Mouse (Mus musculus): Measurements from ENCODE around the gene Capn3.

Gene Capn3

DNA sequence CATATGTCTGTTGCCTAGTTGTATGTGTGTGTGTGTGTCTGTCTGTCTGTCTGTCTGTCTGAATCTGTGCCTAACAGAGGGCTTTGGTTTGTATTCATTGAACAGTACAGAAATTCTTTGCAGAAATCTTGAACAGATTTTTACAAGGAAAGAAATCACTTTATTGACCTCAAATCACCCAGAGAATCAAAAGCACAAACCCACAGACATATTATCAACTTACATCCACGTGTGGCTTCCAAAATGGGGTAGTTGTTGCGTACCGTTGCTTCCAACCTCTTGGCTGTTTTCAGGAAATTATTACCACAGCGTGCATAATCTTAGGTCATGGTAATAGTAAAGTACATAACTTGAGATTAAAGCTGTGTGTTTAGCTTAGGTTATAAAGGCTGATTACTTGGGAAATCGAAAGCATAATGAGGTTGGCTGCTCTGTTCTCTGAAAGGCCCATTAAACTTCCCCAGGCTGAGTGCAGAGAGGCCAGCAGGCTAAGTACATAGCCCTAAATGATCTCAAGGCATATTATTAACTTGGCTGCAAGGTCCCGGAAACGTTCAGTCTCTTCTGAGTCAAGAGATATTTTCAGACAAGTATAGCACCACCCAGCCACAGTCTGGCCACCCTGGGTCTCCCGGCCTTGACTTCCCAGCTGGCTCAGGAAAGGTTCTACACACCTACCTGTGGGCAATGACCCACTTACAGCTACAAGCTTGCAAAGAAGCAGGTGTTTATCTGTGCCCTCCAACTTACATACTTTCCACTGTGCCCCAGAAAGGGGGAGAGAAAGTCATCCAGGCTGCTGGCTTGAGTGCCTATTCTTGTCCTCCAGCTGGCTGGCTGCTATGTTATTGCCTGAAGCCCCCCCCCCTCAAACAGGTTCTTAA lies 26.9 kb downstream of the Capn3 start:
- peak; percentile 28 for DNase-seq (ENCODE audit: low read depth)

DNA sequence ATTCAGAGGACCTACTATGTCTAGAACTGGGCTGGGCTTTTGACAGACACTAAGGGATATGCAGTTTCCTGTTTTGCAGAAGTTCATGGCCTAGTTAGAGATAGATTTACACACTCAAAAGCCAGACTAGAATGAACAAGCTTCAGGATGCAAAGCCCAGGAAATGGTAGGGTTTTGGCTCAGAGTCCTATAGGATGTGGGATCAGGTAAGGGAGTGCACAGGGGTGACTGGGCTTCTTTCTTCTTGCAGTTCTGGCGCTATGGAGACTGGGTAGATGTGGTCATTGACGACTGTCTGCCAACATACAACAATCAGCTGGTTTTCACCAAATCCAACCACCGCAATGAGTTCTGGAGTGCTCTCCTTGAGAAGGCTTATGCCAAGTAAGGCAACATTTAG lies 28.4 kb downstream of the Capn3 start:
- peak; percentile 25 for DNase-seq (ENCODE audit: low read depth)

DNA sequence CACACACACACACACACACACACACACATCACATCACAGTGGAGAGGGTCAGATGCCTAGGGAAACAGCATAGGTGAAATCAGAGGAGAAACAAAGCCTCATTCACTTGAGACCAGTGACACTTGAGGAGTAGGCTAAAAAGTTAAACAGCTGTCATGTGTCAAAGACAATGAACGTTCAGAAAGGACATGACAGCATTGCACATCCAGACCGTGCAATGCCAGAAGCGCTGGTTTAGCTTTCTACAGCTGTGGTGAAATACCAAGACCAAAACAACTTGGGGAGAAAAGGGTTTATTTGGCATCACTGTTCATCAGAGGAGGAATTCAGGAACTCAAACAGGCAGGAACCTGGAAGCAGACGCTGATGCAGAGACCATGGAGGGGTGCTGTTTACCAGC lies 37.4 kb downstream of the Capn3 start:
- DNase-seq (ENCODE audit: low read depth) = no peak

DNA sequence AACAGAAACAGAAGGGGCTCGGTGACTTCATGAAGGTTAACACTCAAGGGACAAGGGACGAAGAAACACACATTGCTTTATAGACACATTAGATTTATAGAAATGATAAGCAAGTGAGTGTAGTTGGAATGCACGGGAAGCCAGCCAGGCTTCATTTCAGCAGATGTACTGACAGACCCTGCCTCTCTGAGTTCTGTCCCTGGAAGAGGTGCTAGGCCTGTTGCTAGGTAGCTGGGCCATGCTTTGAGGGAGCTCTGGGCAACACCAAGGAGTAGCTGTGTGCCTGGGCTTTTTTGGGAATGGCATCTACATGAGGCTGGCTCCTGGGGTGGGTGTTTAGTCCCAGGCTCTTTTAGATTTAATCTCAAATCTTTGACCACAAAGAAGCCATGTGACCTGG lies 40.7 kb downstream of the Capn3 start:
- no peak for DNase-seq (ENCODE audit: low read depth)

DNA sequence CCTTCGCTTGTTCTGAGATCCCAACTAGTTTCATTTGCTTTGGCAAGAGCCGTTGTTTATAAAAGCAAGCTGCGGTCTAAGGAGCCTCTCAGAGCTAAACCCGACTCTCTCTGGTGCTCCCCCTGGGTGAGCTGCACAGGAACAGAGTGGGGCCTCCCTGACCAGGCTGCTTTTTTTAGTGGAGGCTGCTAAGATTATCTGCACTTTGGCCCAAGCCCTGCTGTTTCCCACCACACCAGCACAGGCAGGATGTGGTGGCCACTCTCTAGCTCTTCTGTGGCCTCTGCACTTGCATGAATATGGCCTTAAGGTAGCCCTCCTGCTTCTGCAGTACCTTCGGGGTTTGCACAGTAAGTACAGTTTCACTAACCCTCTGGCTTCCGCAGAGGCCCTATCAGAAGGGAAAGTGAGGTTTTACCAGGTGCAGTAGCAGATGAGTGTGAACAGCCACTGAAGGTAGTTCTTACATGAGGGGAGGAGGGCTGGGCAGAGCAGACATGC lies 44.2 kb downstream of the Capn3 start:
- peak; percentile 76 for DNase-seq (ENCODE audit: low read depth)

DNA sequence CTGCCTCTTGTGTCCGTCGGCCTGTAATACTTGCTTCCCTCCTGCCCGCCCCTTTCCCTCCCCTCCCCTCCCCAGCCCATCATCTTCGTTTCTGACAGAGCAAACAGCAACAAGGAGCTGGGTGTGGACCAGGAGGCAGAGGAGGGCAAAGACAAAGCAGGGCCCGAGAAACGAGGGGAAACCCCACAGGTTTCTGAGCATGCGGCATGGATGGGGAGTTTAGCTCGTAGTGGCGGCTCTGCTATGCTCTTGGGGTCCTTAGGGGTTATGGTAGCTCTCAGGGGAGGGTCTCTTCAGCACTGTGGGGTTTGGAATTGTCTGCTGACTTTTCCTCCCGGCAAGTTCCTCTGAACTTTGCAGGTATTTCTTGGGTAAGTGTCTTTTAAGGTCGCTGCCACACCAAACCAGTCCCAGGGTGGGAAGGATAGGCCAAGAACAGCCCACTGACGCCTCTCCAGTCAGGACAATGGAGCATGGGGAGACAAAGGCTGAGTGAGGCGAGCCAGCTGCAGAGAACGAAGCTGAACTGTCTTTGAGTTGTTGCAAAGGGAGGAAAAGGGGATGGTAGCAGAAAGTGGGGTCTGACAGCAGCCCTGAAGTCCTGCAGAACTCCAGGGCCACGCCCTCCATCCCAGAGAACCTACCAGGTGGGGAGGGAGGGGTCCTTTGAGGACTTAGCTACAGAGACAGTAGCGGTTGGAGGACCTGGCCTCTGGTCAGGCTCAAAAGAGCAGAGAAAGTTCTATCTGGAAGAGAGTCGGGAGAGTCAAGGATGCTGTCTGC lies 45.5 kb downstream of the Capn3 start:
- peak; percentile 39 for DNase-seq (ENCODE audit: low read depth)

DNA sequence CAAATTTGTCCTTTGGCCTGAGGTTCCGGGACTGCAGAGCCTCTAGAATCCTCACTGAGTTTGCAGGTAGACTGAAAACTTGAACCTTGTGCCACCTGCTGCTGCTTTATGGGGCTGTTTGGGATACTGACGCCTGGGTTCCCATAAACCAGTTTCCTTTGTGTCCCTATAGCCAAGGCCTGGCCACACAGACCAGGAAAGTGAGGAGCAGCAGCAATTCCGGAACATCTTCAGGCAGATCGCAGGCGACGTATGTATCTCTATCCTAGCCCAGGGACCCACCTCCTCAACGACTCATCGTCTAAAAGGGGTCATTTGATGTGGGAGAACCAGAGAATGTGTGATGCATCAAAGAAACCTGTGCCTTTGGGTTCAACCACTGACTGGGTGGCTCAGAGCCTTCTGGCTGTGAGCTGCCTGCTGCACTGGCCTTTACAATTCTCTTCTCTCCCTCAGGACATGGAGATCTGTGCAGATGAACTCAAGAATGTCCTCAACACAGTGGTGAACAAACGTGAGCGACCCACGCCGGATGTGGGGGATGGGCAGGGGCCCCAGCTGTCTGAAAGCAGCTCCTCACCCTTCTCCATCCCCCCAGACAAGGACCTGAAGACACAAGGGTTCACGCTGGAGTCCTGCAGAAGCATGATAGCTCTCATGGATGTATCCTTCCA lies 46.2 kb downstream of the Capn3 start:
- peak; percentile 69 for DNase-seq (ENCODE audit: low read depth)

DNA sequence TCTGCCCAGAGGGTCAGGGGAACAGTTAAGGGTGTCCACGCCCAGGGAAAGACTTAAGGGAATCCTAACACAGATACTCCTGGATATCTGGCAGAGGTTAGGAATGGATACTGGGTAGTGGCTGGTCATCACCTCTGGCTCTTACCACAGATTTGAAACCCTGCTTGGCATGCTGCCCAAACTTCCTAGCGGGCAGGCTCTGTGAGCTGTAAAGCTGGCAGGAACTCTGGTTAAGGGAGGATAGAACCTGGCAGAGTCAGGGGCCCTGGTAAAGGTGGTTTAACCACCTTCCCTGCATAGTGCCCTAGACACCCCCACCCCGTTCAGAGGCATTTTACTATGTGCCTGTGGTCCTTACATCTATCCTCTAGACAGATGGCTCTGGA lies 46.8 kb downstream of the Capn3 start:
- DNase-seq (ENCODE audit: low read depth) = no peak

DNA sequence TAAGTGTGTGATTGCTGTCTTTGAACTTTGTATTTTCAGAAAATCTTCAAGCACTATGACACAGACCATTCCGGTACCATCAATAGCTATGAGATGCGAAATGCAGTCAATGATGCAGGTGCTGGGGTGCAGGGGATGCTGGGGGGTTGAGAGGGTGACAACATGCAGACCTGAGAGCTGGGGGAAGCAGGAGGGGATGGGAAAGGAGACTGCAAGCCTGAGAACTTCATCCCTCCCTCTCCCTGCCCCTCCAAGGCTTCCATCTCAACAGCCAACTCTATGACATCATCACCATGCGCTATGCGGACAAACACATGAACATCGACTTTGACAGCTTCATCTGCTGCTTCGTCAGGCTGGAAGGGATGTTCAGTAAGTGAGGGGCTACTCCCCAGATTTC lies 47.3 kb downstream of the Capn3 start:
- DNase-seq (ENCODE audit: low read depth) = no peak

DNA sequence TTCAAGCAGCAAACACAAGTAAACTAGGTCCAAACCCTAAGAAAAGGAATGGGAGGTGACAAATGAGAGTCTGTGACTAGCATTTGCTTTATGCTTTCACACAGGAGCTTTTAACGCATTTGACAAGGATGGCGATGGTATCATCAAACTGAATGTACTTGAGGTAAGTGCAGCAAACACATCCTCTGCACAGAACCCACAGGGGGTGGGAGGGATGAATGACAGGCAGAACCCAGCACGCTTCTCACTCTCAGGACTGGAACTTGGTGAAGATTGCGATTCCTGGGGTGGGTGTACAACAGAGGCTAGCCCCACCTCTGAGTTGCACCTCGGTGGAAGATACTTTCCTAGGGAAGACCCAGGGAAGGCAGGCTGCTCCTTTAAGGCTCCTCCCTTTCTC lies 48.2 kb downstream of the Capn3 start:
- peak; percentile 28 for DNase-seq (ENCODE audit: low read depth)

DNA sequence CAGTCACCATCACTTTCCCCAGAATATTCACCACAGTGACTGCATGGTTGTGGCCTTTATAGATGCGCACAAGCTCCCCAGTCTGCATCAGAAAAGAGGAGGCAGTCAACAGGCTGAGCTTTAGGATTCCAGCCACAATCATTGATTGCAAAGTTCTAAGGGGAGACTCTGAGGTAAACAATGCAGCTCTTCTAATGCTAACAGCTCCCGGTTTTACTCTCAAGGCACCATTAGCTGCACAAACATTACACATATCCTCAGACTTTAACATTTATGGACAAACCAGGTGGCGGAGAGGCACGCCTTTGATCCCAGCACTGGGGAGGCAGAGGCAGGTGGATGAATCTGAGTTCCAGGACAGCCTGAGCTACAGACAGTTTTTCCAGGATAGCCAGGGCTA lies 58.4 kb downstream of the Capn3 start:
- no peak for DNase-seq (ENCODE audit: low read depth)

DNA sequence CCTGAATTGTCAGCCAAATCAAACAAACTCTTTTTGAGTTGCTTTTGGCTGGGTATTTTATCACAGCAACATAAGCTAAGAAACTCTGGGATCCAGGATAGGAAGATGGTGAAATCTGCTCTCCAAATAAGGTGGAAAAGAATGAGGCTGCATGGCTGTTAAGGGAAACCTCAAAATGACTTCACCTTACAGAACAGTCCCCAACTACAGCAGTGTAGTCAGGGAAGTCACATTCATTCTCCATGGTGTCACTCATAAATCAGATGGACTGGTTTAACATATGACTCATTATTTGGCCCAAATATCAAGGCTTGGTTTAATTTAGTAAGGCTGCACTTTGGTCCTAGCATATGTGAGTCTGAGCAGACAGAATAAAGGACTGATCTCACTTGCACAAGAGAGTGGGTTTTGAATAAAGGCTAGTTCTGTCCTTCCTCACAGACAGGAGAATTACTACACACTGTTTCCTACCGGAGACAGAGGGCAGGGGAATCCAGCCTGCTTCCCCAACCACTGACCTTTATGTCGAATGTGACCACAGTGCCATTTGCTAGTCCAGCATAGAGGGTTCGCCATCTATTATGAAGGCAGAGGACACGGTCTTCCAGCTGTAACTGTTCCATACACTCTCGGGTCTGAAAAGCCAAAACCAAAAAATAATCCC lies 62.9 kb downstream of the Capn3 start:
- DNase-seq (ENCODE audit: low read depth) = no peak

DNA sequence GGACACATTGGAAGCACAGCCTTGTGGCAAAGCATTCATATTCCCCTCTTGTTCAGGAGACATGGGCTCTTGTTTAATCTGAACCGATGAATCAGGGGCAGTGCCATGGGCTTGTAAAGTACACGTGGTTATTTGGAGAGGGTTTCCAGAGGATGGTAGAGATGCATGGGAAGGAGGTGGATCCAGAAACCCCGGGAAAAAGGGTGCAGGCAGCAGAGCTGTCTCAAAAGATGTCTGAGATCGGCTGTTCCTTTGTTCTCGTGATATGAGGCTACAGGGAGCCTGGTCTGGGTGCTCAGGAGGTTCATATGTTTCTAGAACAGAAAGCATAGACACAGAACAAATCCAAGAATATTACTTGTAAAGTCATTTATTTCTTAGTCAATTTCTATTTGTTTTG lies 71.0 kb downstream of the Capn3 start:
- no peak for DNase-seq (ENCODE audit: low read depth)

DNA sequence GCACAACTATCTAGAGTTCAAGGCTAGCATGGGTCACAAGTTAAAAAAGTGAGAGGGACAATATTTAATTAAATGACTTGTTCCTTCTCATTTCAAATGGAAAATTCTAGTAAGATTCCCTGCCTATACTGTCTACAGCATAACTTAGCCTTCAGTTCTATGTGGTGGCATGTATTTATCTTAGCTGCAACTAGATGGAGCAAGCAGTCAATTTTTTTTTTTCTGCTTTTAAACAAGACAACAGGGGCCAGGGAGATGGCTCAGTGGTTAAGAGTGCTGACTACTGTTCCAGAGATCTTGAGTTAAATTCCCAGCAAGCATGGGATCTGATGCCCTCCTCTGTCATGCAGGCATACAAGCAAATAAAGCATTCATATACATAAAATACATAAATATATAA lies 73.7 kb downstream of the Capn3 start:
- no peak for DNase-seq (ENCODE audit: low read depth)

DNA sequence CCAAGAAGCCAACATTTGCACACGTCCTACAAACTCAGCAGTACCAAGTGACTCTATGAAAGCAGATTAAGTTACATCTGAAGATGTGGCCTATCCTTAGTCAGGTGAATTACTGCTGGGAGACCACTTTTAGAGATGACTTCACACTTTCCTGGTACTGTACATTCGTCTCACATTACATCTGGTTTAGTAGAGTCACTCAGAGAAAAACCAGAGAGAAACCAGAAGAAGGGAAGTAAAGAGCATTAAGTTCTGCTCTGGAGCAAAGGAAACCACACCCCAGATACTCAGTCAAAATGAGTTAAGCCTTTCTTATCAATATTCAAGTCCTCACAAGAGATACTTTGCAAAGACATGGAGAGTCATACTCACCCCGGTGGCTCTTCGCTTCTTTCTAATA lies 75.4 kb downstream of the Capn3 start:
- DNase-seq (ENCODE audit: low read depth) = no peak

DNA sequence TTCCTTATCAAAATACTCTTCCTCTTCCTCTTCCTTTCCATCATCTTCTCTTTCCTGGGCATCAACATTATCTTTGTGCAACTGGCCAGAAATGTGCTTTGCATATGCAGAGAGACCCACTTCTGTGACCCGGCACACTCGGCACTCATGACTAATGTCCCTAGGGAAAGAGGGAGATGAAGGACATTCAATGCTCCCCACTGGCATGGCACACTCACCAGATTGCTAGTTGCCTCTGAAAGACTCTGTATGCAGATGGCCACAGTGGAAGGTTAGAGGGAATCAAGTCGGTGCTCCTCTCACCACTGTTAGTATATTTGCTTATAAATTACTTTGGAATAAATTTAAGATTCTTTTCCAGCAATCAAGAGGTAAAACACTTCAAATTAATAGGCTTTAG lies 83.5 kb downstream of the Capn3 start:
- DNase-seq (ENCODE audit: low read depth) = no peak

DNA sequence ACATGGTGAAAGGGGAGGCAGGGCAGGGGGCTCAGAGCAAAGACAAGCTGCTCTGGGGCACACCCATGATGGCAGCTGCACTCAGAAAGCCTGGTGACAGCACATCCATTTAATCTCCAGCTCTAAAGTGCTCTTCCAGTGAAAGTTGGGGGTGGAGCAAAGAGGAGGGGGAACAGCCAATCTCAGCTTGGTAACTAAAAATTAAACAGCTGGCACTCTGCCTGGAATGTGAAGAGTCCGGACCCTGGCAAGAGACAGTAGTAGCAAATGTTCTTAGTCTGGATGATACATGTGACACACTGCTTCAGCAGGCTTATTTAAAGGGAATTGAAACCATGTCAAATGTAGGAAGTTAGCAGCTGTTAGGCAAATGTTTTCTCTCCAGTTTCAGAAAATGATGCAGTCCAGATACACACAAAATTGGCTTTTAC lies 84.0 kb downstream of the Capn3 start:
- no peak for DNase-seq (ENCODE audit: low read depth)

DNA sequence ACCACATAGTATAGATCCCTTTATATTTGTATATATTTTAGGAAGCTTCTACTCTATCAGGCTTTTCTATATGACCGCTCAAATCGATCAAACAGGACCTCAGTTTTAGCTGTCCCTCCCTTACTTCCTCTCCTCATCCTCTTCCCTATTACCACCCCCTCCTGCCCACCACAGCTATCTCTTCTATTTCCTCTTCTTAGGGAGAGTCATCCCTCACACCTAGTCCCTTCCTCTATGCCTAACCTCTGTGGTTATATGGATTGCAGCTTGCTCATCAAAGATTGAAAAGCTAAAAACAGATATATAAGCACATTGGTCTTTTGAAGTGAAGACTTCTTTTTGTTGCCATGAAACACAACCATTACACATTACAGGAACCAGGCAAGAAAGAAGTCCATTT lies 88.9 kb downstream of the Capn3 start:
- no peak for DNase-seq (ENCODE audit: low read depth)

Measured in naive thymus-derived CD4-positive, alpha-beta T cell, adult 2 months (primary cell).